Mouse (Mus musculus): ENCODE results near the gene Arl13a.
"Not testable (repeated sequence)": the region's sequence is repeated elsewhere in the genome, so short reads cannot be mapped to it uniquely, and the experiment has no call there.

Arl13a gene

DNA sequence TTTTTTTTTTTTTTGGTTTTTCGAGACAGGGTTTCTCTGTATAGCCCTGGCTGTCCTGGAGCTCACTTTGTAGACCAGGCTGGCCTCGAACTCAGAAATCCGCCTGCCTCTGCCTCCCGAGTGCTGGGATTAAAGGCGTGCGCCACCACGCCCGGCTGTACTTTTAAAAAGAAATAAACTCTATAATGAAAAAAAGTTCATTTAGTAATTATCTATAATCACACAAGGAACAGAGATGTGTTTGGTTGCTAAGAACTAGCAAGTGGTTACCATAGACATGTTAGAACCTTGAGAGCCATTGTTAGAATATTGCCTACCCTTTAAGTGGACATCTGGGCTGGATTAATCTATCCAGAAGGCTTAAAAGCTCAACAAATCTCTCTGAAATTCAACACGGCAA lies at the start of gene Arl13a:
TSS of gene Arl13a (plus strand) at position 301 of the 400 bp plus-strand sequence.
- DNase-seq (ENCODE audit: low spot score in 2 of 2): not testable (repeated sequence)

DNA sequence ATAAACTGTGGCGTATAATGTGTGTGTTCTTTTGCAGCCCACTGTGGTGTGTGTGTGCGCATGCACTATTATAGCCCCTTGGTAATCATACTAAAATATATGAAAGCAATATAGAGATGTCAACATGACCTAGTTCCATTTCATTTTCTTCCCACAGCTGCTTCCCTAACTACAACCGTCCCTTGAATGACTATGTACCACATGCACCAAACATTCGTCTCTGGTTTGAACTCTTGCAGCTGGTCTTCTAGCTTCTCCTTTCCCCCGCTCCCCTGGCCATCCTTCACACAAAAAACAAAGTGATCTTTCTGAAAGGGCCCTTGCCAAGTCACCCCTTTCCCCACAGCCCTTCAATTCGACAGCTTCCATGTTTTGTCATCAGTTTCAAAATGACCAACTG lies 47.3 kb upstream of the Arl13a start:
- no peak for DNase-seq (ENCODE audit: low spot score in 2 of 2)

DNA sequence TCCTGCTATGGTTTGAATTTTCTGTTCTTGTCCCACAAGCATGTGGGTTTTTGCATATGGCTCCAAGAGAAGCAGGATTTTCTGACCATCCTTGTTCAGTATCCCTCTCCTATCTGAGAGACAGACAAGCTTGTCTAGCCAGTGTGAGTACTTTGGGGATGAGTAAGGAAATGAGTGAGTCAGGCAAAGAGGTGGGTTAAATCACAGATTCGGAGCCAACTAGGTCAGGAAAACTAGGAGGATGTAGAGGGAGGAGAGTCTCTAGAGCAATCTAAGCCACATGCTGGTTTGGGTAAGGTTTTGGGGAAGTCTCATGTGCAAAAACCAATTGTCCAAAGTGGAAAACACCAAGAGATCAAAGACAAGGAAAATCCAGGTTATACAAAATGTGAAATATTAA lies 45.8 kb upstream of the Arl13a start:
- no peak for DNase-seq (ENCODE audit: low spot score in 2 of 2)

DNA sequence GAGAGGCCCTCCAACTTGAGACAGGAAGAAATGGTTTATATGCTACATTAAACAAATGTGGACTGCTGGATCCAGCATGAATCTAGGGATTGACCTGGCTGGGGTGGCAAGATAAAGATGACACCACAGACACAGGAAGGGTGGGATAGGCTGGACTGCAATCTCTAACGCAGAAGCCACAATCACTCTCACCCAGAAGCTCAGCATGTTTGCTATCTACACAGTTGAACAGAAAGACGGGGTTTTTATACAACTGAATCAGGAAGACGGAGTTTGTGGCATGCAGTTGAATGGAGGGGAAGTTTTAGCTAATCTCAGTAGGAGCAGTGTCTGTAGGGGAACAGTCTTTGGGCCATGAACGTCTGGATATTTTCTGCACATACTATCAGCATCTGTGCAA lies 45.3 kb upstream of the Arl13a start:
- DNase-seq (ENCODE audit: low spot score in 2 of 2): no peak

DNA sequence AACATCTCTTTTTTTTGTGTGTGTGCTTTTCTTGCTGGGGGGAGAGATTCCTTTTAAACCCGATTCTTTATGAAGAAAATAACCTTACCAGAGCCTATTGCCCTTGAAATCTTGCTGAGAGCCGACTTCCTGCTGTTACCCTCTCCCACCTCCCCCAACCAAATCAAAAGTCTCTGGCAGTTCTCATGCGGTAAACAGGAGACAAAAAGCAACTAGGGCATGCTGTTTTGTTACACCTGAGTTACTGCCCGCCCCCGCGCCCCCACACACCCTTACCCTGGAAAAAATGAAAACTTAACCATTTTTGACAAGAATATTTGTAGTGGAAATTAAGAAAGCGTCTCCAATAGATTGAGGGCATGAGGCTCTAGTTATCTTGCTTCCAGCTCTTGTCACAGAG lies 29.1 kb upstream of the Arl13a start:
- no peak for DNase-seq (ENCODE audit: low spot score in 2 of 2)

DNA sequence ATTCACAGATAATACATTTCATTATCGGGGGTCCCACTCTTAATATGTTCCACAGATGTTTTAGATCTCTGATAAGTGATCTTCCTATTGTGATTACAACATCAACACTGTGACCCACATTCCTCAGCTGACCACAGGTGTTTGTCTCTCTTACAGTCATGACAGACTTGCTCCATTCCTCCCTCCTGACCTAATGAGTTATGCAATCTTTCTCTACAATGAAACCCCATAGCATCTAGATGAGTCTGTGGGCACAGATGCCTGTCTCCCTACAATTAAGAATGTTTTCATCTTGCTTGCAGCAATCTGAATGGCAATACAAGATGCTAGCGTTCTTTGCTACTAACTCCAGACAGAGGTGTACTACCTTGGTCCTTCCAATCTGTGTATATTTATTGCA lies 26.9 kb upstream of the Arl13a start:
- DNase-seq (ENCODE audit: low spot score in 2 of 2): no peak

DNA sequence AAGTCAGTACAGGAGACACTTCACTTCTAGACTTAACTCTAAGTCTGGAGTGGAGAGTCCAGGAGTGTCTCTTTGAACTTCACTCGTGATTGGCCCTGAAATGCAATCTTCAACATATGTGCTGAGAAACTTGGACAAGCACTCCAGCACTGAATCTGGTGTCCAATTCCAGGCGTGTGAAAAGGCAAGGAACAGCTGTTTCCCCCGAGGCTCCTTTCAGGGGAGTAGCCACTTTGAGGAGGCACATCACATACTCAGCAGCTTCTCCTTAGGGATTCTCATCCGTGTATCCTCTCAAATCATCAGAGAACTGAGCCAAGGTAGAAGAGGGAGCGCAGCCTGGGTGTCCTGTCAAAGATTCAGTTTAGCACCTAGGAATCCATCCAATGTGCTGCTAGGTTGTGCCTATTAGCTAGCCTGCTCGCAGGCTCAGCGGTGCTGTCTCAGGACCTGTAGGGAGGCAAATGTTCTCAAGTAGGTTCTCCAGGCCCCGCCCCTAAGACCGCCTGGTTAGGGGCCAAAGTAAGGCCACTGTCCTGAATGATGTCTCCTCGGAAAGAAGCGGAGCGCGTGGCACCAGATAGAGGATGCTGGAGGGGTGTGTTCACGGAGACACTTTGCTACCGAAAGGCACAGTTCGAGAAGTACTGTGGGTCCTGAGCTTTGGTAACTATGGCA lies 25.1 kb upstream of the Arl13a start, which contains the start of gene Xkrx:
TSS of gene Xkrx (minus strand) at position 34 of the 678 bp plus-strand sequence.
- peak in 1 of 2 experiments; percentile 2 for DNase-seq (ENCODE audit: low spot score in 2 of 2)

DNA sequence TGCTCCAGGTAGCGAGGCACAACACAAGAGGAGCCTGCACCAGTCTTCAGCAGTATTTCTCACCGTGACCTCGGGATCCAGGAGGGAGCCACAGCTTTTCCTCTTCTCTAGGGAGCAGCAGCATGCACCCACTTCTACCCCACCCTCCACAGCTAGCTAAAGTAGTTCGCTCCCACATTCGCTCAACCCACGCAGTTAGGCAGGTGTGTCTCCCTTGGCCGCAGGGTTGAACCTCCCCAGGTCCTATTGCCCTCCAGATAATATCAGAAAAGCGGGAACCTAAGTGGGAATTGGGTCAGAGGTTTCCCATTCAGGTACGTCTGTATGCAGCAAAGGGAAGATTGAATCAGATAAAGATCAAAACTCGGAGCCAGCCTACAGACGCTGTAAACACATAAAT lies 24.5 kb upstream of the Arl13a start:
- peak; percentile 5 to 7 for DNase-seq (ENCODE audit: low spot score in 2 of 2)

DNA sequence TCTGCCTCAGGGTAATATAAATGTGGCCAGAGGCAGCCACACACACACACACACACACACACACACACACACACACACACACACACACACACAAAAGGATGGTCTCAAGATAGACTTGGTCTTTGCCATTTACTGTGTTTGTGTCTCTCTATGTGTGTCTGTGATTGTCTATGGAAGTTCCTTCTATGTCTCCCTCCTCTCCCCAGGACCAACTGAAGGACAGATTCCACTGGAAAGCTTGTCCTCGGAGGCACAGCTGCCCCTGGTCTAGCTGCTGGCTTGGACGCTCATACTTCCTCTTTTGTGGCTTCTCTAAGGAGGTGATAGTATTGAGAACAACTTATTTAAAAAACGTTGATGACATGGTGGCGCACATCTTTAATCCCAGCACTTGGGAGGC lies 23.8 kb upstream of the Arl13a start:
- DNase-seq (ENCODE audit: low spot score in 2 of 2): no peak

DNA sequence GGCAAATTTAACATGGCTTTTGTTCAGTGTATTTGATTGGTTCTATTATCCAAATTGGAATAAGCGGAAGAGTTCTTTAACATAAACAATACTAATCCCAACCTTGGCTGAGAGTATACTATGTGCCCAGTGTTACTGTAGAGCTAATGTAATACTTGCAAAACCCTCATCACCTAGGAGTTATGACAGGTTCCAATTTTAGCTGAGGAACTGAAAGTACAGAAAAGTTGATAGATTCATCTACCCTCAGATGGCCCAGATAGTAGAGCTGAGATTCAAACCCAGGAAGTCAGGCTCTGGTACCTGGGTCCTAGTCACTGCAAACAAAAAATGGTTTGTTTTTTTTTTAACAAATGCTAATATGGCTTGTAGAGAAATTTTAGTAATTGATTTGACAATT lies 16.7 kb upstream of the Arl13a start:
- no peak for DNase-seq (ENCODE audit: low spot score in 2 of 2)

DNA sequence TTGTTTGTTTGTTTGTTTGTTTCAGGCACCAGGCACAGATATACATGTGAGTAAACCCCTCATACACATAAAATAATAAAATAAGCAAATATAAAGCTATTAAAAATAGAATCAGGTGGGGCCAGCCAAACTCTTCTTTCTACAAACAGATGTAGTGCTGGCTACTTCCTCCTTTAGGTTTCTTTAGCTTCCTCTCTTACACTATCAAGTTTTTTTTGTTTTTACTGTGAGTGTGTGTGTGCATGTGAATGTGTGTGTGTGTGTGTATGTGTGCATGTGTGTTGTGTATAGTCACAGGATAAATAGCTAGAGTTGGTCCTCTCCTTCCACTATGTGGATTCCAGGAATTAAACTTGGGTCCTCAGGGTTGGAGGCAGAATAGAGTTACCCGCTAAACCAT lies 12.6 kb upstream of the Arl13a start:
- no peak for DNase-seq (ENCODE audit: low spot score in 2 of 2)

DNA sequence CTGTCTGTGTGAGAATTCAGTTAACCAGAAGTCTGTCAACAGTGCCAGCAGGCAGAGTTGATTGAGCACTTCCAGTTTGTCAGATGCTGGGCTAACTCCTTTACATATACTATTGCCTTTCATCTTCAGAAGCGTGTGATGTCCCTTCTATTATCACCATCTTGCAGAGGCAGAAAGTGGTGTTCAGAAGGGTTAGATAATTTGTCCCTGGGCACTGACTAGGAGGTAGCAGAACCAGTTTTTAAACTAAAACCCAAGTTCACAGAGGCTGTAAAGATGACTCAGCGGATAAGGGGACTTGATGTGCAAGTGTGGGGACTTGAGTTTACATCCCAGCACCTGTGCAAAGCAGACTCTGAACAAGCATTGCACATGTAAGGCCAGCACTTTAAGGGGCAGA lies 21.2 kb downstream of the Arl13a start:
- DNase-seq (ENCODE audit: low spot score in 2 of 2): no peak

DNA sequence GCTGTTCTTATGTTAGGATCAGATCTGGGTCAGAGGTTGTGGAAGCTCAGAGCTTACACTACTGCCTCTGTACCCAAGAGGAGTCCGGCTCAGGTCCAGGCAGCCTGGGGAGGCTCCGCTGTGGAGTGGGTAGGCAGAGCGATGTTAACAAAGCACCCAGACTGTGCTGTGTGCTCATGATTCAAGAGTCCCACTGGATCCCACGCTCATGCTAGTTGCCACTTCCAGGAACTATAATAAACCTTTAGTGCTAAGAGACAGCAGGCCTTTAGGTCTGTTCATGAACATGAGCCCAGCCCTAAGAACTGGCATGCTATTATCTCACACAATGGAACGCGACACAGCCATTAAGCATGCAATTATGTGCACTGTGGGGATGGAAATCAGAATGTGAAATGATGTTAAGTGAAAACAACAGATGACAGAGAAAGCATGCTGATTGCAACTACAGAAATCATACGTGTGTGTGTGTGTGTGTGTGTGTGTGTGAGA lies 23.9 kb downstream of the Arl13a start:
- DNase-seq (ENCODE audit: low spot score in 2 of 2): peak in 1 of 2 experiments; percentile 6

DNA sequence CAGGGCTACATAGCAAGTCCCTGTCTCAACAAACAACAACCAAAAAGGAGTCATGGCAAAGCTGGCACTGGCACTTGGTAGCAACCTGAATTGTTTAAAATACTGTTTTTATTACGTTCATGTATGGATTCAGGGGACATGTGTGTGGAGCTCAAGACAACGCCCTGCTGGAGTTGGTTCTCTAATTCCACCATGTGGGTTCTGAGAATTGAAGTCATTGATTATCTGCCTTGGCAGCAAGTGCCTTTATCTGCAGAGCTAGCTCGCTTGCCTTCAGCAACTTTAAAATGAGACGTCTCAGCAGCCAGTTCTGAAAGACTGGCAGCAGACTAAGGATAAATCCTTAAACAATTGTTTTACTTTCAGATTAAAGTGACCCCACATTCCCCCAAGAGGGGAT lies 30.9 kb downstream of the Arl13a start:
- DNase-seq (ENCODE audit: low spot score in 2 of 2): no peak

DNA sequence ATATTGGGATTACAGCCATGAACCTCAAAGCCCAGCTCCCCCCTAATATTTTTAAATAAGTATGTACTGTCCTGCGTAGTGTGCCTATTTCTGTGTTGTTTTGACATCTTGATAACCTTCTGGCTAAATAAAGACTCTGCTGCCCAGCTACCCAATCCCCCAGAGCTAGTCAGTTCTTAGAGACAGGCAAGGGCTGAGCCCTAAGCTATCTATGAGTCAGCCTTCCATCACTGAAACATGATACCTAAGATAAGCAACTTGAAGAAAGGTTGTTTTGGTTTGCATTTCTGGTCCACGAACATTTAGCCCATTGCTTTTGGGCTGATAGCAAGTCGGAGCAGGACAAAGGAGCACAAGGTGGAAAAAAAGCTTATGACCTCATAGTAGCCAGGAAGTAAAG lies 33.3 kb downstream of the Arl13a start:
- no peak for DNase-seq (ENCODE audit: low spot score in 2 of 2)

DNA sequence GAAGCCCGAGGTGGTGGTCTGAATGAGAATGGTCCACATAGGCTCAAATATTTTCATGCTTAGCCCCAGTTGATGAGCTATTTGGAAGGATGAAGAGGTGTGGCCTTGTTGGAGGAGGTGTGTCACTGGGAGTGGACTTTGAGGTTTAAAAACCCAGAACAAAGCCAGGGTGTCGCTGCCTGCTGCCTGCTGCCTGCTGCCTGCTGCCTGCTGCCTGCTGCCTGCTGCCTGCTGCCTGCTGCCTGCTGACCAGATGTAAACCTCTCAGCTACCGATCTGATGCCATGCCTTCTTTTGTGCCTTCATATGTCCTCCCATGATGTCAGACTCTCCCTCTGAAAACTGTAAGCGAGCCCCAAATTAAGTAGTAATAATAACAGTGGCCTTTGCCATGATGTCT lies 34.6 kb downstream of the Arl13a start, which contains the start of gene Nox1:
TSS of gene Nox1 (minus strand) at position 101 of the 400 bp plus-strand sequence.
- DNase-seq (ENCODE audit: low spot score in 2 of 2): no peak

DNA sequence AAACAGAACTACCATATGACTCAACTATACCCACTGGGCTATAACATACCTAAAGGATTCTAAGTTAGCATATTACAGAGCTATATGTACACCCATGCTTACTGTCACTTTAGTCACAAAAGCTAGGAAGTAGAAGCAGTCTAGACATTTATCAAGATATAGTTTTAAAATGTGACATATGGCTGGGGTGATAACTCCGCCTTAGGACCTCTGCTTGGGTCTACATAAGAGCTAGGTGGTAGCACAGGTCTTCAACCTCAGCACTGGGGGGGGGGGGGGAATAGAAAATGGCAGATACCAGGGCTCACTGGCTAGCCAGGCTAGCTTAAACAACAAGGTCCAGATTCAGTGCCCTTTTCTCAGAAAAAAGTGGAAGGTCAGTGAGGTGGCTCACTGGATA lies 45.7 kb downstream of the Arl13a start:
- DNase-seq (ENCODE audit: low spot score in 2 of 2): no peak

DNA sequence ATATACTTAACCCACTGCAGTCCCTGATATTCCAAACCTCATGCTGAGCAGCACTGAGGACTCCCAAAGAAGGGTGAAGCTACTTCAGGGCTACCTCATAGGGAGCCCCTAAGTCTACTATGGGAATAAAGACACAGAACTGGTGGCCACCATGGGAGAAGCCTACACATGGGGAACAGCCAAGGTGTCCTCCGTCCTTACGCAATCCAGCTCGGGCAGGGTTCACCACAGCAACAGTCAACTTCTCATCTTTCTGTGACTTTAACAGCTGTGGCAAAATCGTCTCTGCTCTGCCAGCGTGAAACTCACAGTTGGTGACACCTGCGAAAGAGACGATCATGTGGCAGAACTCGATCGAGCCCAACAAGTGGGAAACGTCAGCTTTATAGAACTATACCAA lies 51.0 kb downstream of the Arl13a start:
- DNase-seq (ENCODE audit: low spot score in 2 of 2): no peak

DNA sequence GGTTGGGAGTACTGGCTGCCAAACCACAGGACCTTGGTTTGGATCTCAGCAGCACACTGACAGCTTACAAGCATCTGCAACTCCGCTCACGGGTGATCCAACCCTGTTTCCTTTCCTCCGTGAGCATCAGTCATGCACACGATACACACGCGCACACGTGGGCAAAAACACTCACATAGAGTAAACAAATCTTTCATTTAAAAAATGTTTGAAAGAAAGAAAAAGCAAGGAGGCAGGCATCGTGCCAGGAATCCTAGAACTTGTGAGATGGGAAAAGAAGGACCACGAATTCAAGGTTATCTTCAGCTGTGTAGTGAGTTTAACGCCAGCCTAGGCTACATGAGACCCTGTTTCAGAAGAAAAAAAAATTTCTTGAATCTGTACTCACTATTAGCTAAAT lies 58.6 kb downstream of the Arl13a start:
- no peak for DNase-seq (ENCODE audit: low spot score in 2 of 2)

DNA sequence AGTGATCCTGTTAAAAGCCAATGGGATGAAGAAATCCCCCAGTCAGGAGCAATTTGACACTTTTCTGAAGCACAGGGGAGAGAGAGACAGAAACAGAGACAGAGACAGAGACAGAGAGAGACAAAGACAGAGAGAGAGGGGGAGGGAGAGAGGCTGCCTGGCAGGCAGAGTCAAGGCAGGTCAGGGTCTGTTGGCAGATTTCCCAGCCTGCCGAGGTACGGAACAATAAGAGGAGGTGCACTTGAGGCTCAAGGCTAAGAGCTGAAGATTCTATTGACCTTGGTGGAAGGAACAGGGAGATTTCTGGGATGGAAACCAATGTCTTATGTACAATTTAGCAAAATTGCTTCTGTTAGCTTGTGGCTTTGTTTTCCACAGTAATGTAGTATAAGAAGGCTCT lies 60.9 kb downstream of the Arl13a start:
- DNase-seq (ENCODE audit: low spot score in 2 of 2): no peak
